ENCODE assay signal across 11 mouse cellular contexts in genomic region chr7:136838971-136839370, GRCm38 (mm10). TPM values are rescaled to one million over a fixed set of nuclear protein-coding genes. Genes with fewer than 3 reads are reported as not detected.
A peak's percentile ranks its signal among the peaks of the same experiment; 100 is the strongest.
DNase-seq lines count a peak whose midpoint lies in the region; ATAC-seq lines count a peak whose summit lies in the region.
"Had no signal": no experiment of that assay in that cellular context is flagged by ENCODE, and none has a peak within 500 bp of the region (broad histone marks: within the 10 kb centered on the region; RNA-seq: fewer than 3 reads in every experiment).

No protein-coding gene starts in this region.

- peak; percentile 52 to 61 for DNase-seq in cerebellum, postnatal 14 days
- peak; percentile 5 for DNase-seq in kidney, adult 9 months
- DNase-seq in kidney, adult 18-20 months: no peak
- DNase-seq in 3T3-L1 (ENCODE audit: low read depth, low spot score): peak; percentile 1
- peak; percentile 39 to 56 for DNase-seq in heart, postnatal 14 days
- no peak for DNase-seq in embryo, embryonic 10 days (ENCODE audit: low spot score)
- DNase-seq: right cerebral cortex, postnatal 14 days had no signal

- intact Hi-C loops in heart, postnatal 14 days (cut with DNase I): loop anchor here (5.0 kb wide), 1 partner anchor 152 kb away; no protein-coding TSS in a partner anchor

- ATAC-seq in cerebellum, adult (ENCODE audit: insufficient number of reproducible peaks, low FRiP score, low TSS enrichment): no peak
- no peak for ATAC-seq in erythroblast, adult 5-6 weeks (replicated peaks; ENCODE audit: low FRiP score, poor library complexity, severe bottlenecking)
- ATAC-seq: hindbrain, embryonic 16.5 days had no signal

RNA-seq across cellular contexts. Expression of gene Mgmt, which starts 55.4 kb away (rescaled TPM):
- 1 to 10 TPM; 3.4 to 3.6 TPM for total RNA-seq in heart, postnatal 14 days (2021)
- total RNA-seq in erythroblast, adult 5-6 weeks (2015; ENCODE audit: low replicate concordance): not detected in 2 replicates
- total RNA-seq in erythroblast, adult 5-6 weeks (2017; ENCODE audit: low replicate concordance): 0.28 and 0.43 TPM in 2 replicates
- total RNA-seq: monocyte, adult 5-6 weeks had no signal

Comparison
In these comparisons a context has a peak if more than half of its experiments do, and no peak if none do; other contexts are left out.
1. DNase-seq: peak in cerebellum, postnatal 14 days (2 of 2), kidney, adult 9 months (single experiment), 3T3-L1 (single experiment) and heart, postnatal 14 days (2 of 2); none in kidney, adult 18-20 months (single experiment) and embryo, embryonic 10 days (single experiment).